Mouse (Mus musculus) liver, postnatal 0 days (tissue): ENCODE results near the gene Mrps18a. TPM values are rescaled to one million over a fixed set of nuclear protein-coding genes. Genes with fewer than 3 reads are reported as not detected.

Experiments
- ATAC-seq: fragments of 200-750 bp; cut with Nextera tagmentation; 2 replicates; pipeline ENCODE4 v1.8.0; 2017; ENCODE audit warnings: mild to moderate bottlenecking, moderate library complexity
- DNase-seq: peaks from one replicate; pipeline ENCODE4 v3.0.0-alpha.2; 2016
- H3K27ac ChIP-seq: fragments of 300-500 bp; sonication (generic); 2 replicates; pipeline ENCODE4 v1.5.1; 2014; ENCODE audit warnings: antibody characterized with exemption, moderate library complexity, mild to moderate bottlenecking, low read depth
- H3K27me3 ChIP-seq: fragments of 300-500 bp; sonication (generic); 2 replicates; pipeline ENCODE4 v1.6.1; 2014; ENCODE audit warnings: low read length, control low read depth, mixed read lengths; ENCODE audit not compliant: insufficient read depth
- H3K36me3 ChIP-seq: fragments of 300-500 bp; sonication (generic); replicated peaks from 2 replicates; pipeline ENCODE4 v1.6.1; 2014; ENCODE audit warnings: mild to moderate bottlenecking, control low read depth, low read length, moderate library complexity, mixed read lengths; ENCODE audit not compliant: insufficient read depth
- H3K4me1 ChIP-seq: fragments of 300-500 bp; sonication (generic); 2 replicates; pipeline ENCODE4 v1.6.1; 2014; ENCODE audit warnings: antibody characterized with exemption, mild to moderate bottlenecking, control low read depth; ENCODE audit not compliant: insufficient read depth
- H3K4me2 ChIP-seq: fragments of 300-500 bp; sonication (generic); 2 replicates; pipeline ENCODE4 v1.6.1; 2014; ENCODE audit warnings: low read depth, mild to moderate bottlenecking, low read length, moderate library complexity, mixed read lengths
- H3K4me3 ChIP-seq: fragments of 300-500 bp; sonication (generic); 2 replicates; pipeline ENCODE4 v1.5.1; 2014; ENCODE audit warnings: low read depth, low read length
- H3K9ac ChIP-seq: fragments of 300-500 bp; sonication (generic); replicated peaks from 2 replicates; pipeline ENCODE4 v1.6.1; 2014; ENCODE audit warnings: mild to moderate bottlenecking, moderate library complexity
- H3K9me3 ChIP-seq: fragments of 300-500 bp; sonication (generic); 2 replicates; pipeline ENCODE4 v1.6.1; 2016; ENCODE audit warnings: mild to moderate bottlenecking, control low read depth, low read length, mixed read lengths
- CTCF ChIP-seq: sonication (generic); IDR thresholded peaks from 2 replicates; pipeline ENCODE4 v1.5.1; 2016; ENCODE audit warnings: antibody characterized with exemption, low read depth
- EP300 ChIP-seq: IDR thresholded peaks from 2 replicates; pipeline ENCODE4 v1.6.1; 2016; ENCODE audit warnings: antibody characterized with exemption, low read depth, mild to moderate bottlenecking
- WGBS: fragments of 180-500 bp; shearing (Covaris S2); extraction: QIAGEN DNeasy Blood & Tissue Kit; methylation state at CpG from one replicate; pipeline ENCODE4 v1.1.7; 2014; ENCODE audit not compliant: insufficient replicate concordance; 5-methylcytosine and 5-hydroxymethylcytosine counted together
- polyA plus RNA-seq: library from polyadenylated mRNA; unstranded; fragments of >200 nt; fragmentation: Nextera tagmentation; extraction: Ambion mirVana; gene quantifications from 2 replicates; pipeline ENCODE4 v1.2.1, GENCODE M21; 2015

The Mrps18a gene
- polyA plus RNA-seq, 1 experiment from 2014 or later = 55.6 TPM

DNA sequence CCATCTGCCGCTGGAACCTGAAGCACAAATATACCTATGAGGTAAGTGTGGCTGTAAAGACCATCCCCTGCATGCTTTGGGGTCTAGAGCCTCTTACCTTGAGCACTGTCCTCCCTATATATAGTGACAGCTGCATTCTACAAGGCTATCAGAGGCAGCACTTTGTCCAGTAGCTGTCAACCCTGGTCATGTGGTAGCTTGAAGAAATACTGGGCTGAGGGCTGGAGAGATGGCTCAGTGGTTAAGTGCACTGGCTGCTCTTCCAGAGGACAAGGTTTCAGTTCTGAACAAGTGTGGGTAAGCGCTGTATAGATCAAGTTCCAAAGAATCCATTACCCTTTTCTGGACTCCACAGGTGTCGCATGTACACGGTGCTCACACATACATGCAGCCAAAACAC is 12.0 kb downstream of the Mrps18a start:
- no peak for TF ChIP-seq CTCF
- no peak for TF ChIP-seq EP300
- no peak for DNase-seq
- H3K9me3 ChIP-seq = no peaks in the 10 kb centered on the region
- no peak overlapping the region for H3K4me2 ChIP-seq
- H3K4me3 ChIP-seq = no peak overlapping the region
- no peaks in the 10 kb centered on the region for H3K27me3 ChIP-seq
- no peak overlapping the region for H3K9ac ChIP-seq
- no peak for ATAC-seq
- 93% methylated on average over 4 of the region's 4 CpGs for WGBS
- peaks cover 79% of the 10 kb centered on the region for H3K36me3 ChIP-seq
- no peak overlapping the region for H3K27ac ChIP-seq
- H3K4me1 ChIP-seq = no peaks in the 10 kb centered on the region

DNA sequence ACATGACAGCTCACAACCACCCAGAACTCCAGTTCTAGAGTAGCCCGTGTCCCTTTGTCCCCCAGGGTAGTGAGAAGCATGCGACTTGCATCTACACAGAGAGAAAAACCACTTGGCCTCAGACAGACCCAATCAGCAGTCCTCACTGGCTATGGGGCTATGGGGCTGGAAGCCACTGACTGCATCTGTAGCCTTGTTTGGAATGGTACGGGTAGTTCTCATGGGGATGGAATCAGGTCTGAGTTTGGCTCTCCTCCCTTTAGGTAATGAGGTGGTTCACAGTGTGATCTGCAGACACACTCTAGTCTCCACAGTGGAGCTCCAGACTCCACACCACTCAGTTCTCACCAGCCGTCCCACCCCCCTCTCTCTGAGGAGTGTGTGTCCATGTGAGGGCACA is 12.5 kb downstream of the Mrps18a start:
- TF ChIP-seq CTCF (no peak), EP300 (no peak)
- Histone ChIP-seq H3K36me3 (peaks cover 79% of the 10 kb centered on the region), H3K4me3 (no peak overlapping the region), H3K27ac (no peak overlapping the region), H3K4me1 (no peaks in the 10 kb centered on the region), H3K9me3 (no peaks in the 10 kb centered on the region), H3K4me2 (no peak overlapping the region), H3K9ac (no peak overlapping the region), H3K27me3 (no peaks in the 10 kb centered on the region)
- no peak for DNase-seq
- no peak for ATAC-seq
- WGBS = 93% methylated on average over 4 of the region's 4 CpGs

DNA sequence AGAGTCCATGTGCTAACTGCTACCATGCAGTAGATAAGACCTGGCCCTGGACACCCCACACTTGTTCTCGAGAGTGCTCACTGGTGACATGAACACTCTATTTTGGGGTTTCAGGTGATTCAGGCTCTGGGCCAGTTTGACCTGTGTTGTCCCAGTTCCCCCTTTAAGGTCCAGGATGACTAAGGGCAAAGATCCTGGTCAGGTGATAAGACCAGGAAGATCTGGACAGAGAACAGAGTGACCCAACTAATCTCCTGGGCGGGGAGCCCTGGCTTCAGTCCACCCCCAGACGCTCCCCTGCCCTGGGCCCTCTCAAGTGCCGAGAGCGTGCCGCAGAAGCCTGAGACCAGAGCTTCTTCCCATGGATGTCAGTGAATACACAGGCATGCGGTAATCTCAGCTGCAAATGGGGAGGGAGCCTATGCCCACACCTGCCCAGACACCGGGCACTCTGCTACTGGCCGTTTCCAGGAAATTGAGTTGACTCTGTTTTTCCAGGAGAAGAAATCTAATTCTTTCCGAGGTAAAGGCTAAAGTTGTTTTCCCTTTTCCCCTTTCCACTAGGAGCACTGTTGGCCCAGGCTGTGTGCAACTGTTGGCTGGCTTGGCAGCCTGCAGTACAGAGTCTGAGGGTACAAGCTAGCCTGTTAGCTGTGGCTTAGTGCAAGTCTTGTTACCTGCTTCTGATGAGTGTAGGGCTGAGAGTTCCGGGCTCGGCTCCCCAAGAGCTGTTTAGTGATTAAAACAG is 13.3 kb downstream of the Mrps18a start:
- Histone ChIP-seq H3K4me2 (no peak overlapping the region), H3K4me3 (no peak overlapping the region), H3K4me1 (no peaks in the 10 kb centered on the region), H3K27ac (no peak overlapping the region), H3K9ac (no peak overlapping the region), H3K36me3 (peaks cover 80% of the 10 kb centered on the region), H3K9me3 (no peaks in the 10 kb centered on the region), H3K27me3 (no peaks in the 10 kb centered on the region)
- DNase-seq = no peak
- 86% methylated on average over 12 of the region's 12 CpGs for WGBS
- ATAC-seq = no peak
- TF ChIP-seq EP300 (no peak), CTCF (no peak)

GRCm38 (mm10) chr17:46126608-46127007 is 15.8 kb downstream of the Mrps18a start:
- H3K27me3 ChIP-seq = no peaks in the 10 kb centered on the region
- TF ChIP-seq EP300 (no peak), CTCF (no peak)
- H3K9ac ChIP-seq = no peak overlapping the region
- H3K36me3 ChIP-seq = peaks cover 74% of the 10 kb centered on the region
- H3K4me1 ChIP-seq = no peaks in the 10 kb centered on the region
- no peak overlapping the region for H3K27ac ChIP-seq
- H3K9me3 ChIP-seq = no peaks in the 10 kb centered on the region
- ATAC-seq (no peak), DNase-seq (no peak)
- WGBS = 83% methylated on average over 6 of the region's 6 CpGs
- H3K4me2 ChIP-seq = no peak overlapping the region
- no peak overlapping the region for H3K4me3 ChIP-seq

DNA sequence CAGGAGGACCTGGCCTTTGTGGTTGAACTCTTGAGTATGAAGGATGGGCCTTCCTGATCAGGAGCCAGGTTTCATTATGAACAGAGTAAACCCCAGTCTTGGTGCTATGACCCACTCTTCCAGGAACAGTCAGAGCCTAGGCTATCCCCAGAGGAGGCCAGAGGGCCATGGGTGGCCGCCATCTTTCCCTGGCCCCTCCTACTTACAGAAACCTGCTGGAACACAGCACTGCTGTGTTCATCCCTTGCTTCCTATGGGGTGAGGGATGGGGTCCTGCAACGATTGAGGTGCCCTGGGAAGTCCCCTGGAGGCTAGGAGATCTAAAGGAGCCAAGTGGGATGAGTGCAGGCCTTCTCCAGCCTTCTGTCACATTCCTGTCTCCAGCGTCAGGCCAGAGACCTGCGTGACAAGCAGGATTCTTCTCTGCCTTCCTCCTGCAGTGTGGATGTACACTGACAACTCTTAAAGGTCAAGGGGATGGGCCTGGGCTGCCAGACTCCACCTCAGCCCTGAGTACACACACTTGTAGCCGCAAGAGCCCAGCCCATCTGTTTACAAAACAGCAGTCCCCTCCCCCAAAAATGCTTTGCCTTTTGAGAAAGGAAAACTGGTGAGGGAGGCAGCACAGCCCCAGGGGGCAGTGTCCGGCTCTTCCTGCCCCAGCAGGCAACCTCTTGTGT is 17.2 kb downstream of the Mrps18a start:
- H3K36me3 ChIP-seq = peaks cover 63% of the 10 kb centered on the region
- no peaks in the 10 kb centered on the region for H3K9me3 ChIP-seq
- no peak overlapping the region for H3K4me2 ChIP-seq
- DNase-seq (no peak), ATAC-seq (no peak)
- no peak overlapping the region for H3K4me3 ChIP-seq
- TF ChIP-seq CTCF (no peak), EP300 (no peak)
- no peaks in the 10 kb centered on the region for H3K27me3 ChIP-seq
- no peak overlapping the region for H3K27ac ChIP-seq
- 82% methylated on average over 6 of the region's 6 CpGs for WGBS
- H3K4me1 ChIP-seq = peaks cover 7% of the 10 kb centered on the region; the same call in 1 of the 2 replicates
- no peak overlapping the region for H3K9ac ChIP-seq

GRCm38 (mm10) chr17:46129741-46130498 is 19.1 kb downstream of the Mrps18a start:
- no peak overlapping the region for H3K4me3 ChIP-seq
- 73% methylated on average over 13 of the region's 13 CpGs for WGBS
- no peak overlapping the region for H3K9ac ChIP-seq
- no peaks in the 10 kb centered on the region for H3K9me3 ChIP-seq
- H3K27ac ChIP-seq = no peak overlapping the region
- no peak overlapping the region for H3K4me2 ChIP-seq
- DNase-seq = no peak
- no peak for TF ChIP-seq CTCF
- no peak for TF ChIP-seq EP300
- H3K27me3 ChIP-seq = no peaks in the 10 kb centered on the region
- H3K36me3 ChIP-seq = peaks cover 45% of the 10 kb centered on the region
- ATAC-seq = no peak
- peaks cover 7% of the 10 kb centered on the region; the same call in 1 of the 2 replicates for H3K4me1 ChIP-seq
